Mouse (Mus musculus): ENCODE data around the gene Lrmda. TPM values are rescaled to one million over a fixed set of nuclear protein-coding genes. Genes with fewer than 3 reads are reported as not detected.

Lrmda gene
- total RNA-seq, 2 experiments from 2014 or later: 0.76 to 1.0 TPM

DNA sequence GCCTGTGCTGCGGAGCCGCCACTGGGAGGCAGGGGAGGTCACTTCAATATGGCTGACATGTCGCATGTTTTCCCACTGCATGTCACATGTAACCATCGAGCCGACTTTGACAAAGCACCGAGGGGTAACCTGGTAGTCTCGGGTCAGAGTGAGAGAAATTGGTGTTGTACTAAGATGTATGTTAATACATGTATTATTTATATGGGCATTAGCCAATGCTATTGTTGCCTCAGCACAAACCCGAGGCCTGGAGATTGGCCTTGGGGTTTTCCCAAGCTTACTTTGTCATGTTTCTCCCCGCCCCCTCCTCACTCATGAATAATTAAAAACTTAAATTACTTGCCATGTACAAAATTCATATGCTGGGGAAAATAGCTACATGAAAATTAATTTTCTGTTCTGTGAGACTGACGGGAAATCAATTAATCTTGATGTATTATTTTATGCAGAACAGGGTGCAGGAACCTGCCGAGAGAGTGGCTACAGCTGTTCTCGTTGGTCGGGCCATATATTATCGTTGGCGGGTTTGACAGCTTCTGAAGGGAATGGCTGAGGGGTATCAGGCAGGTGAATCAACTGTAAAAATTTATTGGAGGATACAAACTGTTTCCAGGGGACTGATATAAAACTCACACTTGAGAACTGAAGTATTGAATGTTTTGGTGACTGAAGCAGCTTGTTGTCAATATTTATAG is 265.5 kb downstream of the Lrmda start:
- intact Hi-C loops (cut with DNase I): no loop called here
- DNase-seq: no peak

DNA sequence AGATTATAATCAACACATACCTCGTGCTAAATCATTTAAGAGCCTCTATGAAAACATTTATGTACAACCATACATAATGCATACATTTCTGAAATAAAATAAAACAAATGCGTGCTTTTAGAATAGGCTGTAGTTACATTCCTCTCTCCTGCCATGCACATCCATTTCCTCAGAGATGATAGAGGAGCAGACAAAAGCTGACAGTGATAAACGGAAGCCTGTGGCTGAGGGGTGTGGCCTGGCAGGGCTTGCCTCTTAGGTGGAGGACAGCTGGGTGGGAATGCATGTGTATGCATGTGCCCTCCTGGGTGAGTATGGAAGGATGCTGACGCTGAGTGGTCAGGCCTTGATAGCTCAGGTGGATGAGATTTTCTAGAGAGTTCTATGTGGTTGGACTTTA is 266.3 kb downstream of the Lrmda start:
- intact Hi-C loops (cut with DNase I): no loop called here
- DNase-seq: no peak

DNA sequence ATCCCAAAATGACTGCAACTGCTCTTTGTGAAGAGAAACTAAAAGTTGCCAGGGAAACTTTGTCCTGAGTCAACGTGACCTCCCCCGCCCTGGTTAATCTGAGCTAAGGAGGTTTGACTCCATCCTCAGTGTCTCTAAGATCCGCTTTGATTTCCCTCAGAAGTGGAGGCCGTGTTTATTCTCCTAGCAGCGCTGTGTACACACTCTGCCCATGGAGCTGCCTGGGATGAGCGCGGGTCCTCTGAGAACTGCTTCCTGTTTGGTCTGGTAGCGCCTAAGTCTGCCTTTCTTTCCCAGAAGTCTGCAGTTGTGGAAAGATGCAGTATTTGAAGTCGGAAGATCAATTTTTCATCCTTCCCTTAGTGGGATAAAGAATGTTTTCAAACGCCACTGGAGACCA is 268.7 kb downstream of the Lrmda start:
- no peak for DNase-seq
- intact Hi-C loops (cut with DNase I): no loop called here

DNA sequence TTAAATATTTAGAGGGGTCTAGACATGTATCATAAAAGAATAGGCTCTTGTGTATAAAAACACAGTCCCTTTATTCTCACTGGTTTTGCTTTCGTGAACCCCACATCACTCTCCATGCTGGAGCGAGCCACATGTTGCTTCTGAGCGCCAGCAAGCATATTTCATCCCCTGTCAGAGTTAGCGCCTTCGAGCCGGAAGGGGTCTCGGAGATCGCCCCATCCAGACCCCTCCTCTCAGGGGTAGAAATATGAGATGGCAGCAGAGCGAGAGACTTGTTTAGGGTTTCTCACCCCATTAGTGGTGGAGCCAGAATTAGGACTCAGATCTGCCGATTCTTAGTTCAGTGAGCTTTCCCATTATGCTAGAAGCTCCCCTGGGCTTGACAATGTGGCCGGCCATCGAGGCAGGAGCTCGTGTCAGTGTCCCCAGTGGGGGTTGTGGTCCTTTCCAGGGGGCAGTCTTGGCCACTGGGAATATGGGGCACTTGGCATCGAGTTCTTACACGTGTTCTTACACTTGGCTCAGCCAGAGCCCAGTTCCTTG is 269.9 kb downstream of the Lrmda start:
- no peak for DNase-seq
- intact Hi-C loops (cut with DNase I): no loop called here

DNA sequence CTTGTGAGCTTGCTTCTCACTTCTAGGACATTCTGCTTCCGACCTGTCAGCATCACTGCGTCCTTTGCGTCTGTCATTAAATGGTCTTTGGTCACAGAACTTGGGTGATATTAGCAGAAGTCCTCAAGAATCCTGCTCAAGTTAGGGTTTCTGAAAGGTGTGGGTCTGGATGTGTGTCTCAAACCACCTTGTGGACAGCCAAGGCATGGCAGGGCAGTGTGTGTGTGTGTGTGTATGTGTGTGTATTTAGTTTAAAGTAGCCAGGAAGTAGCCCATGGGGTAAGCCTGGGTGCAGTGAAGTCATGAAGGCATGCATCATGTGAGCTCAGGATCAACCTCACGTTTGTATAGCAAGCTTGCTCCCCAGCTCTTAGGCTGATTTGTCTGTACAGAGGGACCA is 274.9 kb downstream of the Lrmda start:
- intact Hi-C loops (cut with DNase I): no loop called here
- no peak for DNase-seq

DNA sequence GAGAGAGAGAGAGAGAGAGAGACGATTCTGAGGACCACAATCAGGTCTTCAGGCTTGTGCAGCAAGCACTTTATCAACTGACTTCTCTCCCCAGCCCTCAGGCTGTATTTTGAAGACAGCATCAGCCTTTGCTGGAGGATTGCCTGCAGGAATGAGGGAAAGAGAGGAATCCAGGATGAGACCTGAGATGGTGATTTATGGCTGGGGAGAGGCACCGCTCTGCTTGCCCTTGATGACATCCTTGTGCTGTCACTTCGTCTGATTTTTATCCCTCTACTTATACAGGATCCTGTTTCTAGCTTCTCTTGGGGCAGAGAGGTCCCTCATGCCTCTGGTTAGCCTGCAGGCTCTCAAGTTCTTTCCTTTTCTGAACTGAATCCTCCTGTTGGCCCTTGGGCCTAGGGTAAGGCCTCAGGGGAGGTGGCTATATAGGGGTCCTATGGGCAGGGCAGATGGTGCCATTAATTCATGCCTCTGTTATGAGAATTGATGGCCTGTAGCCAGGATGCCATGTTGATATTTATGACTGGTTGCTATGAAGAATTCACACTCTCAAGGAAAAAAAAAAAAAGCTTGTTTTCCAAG is 277.2 kb downstream of the Lrmda start:
- intact Hi-C loops (cut with DNase I): no loop called here
- no peak for DNase-seq

DNA sequence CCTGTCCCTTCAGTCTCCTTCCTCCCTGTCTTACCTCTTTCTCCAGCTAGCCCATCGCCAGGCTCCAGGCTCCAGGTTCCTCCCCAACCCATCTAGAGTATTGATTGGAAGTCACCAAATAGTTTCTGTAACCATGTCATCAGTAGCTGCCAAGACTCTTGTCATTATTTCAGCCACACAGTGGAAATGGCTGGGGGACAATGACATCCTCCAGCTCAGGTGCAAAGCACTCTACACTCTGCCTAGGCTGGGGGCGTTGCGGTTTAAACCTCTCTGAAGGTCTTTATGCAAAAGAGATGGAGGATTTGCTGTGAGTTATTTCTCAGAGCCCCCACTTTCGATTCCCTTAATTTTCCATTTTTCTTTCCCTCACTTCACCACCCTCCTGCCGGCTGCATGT is 287.2 kb downstream of the Lrmda start:
- no peak for DNase-seq
- intact Hi-C loops (cut with DNase I): no loop called here

DNA sequence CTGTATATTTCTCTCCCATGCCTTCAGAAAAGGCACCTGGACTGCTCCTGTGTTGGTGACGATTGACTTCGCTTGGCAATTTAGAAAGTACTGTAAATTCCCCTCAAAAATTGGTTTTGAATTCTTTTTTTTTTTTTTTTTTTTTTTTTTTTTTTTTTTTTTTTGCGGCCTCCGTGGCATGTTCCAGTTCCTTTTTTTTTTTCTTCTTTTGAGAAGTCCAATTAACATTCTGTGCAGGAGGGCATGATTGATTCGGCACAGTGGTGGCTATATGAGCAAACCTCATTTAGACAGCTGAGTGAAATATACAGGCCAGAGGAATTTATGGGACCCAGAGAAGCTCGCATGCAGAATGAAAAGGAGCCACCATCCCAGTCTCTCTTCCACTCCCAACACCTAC is 288.5 kb downstream of the Lrmda start:
- intact Hi-C loops (cut with DNase I): no loop called here
- no peak for DNase-seq

DNA sequence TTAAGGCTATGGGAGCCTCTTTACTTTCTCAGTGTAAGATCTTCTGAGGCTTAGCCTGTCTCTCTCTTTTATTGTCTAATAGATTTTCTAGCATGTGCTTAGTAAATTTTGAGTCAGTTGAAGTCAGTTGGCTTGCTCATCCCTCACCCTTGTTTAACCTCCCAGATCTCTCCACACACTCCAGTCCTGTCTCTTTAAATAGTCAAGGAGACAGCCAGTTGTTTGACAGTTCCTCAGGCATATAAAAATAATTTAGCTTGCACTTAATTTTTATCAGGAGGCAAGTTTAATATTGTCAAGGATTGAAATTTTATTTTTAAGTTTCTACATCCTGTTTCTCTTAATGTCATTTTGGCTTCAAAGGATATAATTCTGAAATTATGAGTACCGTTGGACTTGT is 303.5 kb downstream of the Lrmda start:
- intact Hi-C loops (cut with DNase I): no loop called here
- DNase-seq: no peak

DNA sequence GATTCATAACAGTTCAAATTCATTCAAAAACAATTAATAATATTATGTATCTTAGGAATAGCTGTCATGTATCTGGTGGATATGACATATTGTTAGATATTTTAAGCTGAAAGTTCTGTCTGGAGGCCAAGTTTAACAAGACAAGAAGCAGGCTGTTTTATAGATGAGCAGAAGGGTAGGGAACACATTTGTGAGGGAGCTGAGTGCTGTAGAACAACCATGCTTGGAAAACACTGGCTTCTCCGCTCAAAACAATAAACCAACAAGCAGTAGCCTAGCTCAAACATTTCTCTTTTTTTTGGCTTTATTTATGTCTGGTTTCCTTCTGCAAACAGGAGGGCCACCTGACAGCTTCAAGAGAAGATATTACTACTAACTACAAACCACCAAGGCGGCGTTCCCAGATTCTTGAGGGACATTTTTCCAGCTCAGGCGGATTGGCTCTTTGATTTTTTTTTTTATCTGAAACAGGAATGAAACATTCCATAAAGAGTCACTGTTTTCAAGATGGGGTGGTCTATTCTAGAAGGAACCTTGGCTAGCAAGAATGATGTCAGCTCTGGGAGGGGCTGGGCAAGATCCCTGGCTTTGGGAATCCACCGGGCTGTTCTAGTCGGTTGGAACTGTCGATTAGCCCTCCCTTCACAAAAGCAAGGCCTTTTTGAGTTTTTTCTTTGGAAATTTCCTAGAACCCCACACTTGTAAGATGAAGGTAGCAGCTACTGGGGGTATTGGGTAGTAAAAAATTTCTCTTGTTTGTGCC is 304.2 kb downstream of the Lrmda start:
- DNase-seq: peak; percentile 9 to 36

DNA sequence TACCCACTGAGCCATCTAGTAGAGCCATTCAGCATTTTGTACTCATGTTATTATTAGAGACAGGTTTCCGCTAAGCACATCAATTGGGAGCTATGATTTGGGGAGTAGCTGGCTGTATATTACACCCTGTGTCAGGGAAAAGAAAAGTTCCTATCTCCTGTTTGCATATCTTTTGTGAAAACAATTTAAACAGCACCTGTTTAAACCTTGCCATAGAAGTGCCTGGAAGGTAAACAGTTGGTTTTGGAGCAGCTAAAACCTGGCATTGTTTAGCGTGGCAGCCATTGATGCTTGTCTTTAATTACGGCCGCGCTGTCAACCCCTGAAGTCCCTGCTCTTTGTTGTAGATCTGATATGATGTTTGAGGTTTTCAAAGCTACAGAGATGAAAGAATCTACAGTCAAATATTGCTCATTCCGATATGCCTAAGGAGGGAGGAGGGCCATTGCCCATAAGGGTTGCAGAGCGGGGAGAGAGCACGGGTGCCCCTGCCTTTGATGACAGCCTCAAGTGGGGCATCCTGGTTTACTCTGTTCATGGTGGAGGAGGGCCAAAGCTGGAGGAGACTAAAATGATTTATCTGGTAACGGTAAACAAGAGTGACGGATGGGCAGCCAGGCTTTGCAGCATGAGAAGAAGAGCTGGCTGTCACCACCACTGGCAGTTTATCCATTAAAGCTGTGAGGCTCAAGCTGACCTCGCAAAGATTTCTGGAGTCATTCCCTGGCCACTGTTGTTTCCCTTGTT is 306.9 kb downstream of the Lrmda start:
- no peak for DNase-seq
- intact Hi-C loops (cut with DNase I): no loop called here

More for the DNA sequence above, 304.2 kb downstream of the Lrmda start:
- intact Hi-C loops (cut with DNase I): no loop called here

DNA sequence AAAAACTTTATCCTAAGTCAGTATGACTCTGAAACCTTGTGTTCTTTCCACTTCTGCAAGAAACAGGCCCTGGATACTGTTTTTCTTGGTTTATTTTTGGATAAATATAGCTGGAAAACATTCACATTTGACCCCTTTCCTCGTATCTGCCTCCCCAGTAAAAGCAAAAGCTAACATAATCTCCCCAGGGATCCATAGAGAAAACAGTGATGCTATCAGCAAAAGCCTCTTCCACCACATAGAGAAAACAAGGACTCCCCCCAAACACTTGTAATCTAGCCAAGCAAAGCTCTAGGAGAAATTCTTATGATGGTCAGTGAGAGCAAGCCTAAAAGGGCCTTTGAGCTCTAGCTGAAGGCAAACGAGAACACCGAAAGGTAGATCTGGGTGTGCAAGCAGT is 309.7 kb downstream of the Lrmda start:
- intact Hi-C loops (cut with DNase I): no loop called here
- DNase-seq: no peak

DNA sequence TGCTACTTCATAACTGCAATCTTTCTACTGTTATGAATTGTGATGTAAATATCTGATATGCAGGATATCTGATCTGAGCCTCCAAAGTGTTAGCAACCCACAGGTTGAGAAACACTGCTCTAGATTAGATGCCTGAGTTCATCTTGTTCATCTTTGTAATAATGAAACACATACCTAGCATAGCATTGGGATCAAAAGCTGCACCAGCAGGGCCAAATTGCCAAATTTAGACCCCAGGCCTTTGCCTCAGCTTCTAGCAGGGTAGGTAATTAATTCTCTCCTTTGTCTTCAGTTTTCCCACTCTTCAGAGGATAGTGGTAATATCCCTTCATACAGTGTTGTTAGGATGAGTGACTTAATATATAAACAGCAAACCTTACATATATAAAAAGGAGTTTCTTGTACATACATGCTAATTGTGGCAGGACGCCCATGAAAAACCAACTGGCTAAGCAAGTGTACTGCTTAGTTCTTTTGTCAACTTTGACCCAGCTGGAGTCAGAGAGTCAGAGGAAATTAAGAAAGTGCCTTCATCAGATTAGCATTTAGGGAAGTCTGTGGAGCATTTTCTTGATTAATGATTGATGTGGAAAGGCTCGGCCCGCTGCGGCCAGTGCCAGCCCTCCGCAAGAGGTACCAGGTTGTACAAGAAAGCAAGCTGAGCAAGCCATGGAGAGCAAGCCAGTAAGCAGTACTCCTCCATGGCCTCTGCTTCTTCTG is 315.7 kb downstream of the Lrmda start:
- intact Hi-C loops (cut with DNase I): no loop called here
- DNase-seq: no peak

DNA sequence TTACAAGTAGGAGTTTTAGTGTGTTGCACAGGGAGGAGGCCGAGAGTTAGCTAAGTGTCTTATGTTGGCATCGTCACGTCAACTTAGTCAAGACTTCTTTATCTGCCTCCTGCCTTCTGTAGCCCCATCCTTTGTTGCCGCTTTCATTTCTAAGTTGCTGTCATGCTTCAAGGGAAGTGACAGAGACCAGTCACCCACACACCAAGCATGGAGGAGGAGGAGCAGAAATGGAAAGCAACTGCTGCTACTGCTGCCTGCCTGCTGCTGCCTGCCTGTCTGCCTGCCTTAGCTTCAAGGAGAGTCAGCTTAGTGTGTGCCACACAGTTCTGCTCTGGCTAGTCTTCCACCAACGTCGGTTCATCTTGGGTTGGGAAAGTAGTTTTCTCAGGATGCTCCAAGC is 319.7 kb downstream of the Lrmda start:
- no peak for DNase-seq

DNA sequence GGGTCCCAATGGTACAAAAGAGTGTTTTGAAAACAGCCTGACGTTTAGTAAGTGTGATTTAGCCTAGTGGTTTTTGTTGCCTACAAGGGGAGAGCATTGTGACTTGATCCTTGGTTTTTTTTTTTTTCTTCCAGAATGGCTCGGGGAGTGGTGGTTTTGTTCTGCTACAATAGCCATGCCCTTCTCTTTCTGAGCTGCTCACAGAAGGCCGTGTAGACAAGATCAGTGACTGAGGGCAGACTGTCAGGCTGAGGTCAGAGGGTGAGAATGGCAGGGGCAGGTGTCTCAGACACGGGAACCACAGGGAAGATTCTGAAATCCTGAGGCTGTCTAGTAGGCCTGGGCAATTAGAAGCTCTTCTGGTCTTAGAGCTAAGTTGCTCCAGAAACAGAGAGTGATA is 323.8 kb downstream of the Lrmda start:
- no peak for DNase-seq
- intact Hi-C loops (cut with DNase I): no loop called here

More for the DNA sequence above, 319.7 kb downstream of the Lrmda start:
- intact Hi-C loops (cut with DNase I): no loop called here

DNA sequence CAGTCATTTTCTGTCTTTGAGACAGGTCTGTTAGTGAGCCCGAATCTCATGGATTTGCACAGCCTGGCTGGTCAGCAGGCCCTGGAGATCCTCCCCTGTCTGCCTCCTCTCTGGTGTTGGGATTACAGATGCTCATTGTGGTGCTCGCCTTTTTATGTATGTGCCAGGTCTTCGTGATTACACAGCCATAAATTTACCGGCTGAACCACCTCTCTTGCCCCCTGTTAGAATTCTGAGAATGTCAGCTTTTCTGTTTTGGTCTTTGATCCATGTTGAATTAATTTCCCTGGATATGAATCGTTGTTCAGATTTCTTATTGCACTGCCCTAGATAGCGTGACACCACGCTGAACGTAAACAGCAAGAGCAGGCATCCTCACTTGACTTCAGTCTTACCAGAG is 325.7 kb downstream of the Lrmda start:
- intact Hi-C loops (cut with DNase I): no loop called here
- no peak for DNase-seq

DNA sequence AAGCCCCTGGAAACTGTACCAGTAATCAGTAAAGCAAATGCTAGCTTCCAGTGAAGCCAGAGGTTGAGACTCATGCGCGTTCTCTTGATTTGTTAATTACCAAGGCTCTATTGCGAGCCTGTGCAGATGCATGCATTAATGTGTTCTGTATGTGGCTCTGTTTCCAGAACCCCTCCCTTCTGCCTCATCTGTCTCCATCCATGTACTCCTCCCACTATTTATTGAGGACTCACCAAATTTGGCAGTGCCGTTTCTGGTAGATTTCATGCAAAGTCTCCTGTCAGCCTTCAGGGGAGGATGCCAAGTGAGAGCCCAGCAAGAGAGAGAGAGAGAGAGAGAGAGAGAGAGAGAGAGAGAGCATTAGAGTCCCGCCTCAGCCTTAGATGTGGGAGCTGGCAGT is 334.1 kb downstream of the Lrmda start:
- DNase-seq: no peak
- intact Hi-C loops (cut with DNase I): no loop called here

DNA sequence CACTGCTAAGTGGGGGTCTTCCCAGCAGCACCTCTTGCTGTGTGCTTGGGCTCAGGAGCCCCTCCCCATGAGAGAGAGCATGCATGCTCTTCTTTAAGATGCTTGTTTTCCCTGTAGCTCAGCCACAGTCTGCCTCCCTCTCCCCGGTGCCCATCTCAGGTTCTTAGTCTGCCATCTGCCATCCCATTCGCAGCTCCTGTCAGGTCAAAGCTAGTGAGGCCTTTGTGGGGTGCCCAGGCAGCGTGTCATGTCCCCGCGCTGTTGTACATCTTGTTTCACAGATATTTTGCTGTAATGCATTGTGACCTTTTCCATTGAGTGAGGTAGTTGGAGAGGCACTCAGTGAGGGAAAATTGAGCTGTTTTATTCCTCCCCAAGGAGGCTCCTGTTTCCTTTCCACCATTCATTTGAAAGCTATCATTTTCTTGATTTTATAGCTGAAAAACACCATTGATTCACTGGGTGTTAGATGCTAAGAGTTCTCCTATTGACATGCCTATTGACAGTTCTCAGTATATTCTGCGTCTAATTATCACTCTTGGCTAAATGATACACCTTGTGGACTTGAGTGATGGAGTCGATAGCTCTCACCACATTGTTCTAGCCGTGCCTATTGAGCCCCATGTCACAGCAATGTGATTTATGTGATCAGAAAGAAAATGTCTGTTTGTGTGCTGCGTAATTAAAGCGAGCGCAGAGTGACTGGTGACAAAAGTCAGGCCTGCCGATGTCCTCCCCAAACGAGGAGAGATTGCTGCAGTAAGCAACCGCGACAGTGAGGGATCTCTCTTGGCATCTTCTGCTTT is 335.5 kb downstream of the Lrmda start:
- intact Hi-C loops (cut with DNase I): no loop called here
- DNase-seq: no peak

DNA sequence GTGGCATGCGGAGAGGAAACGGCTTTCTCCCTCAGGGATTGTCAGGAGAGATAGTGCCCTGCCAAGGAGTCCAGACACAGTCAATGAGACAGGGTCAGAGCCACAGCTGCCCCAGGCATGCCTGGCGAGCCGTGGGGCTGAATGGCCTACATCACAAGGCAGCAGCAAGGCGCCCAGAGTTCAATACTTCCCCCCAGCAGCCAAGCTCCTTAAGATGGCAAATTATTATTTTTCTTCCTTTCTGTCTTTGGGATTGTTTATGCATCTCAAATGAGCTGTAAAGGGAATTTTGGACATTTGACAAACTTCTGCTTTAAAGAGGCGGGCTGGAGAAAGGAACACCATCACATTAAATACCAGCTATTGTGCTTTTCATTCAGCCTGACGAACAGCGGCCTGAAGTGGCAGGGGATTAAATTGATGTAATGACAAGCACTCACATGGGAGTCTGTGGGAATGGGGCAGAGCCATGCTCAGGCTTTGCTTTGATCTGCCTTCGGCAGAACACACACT is 338.5 kb downstream of the Lrmda start:
- intact Hi-C loops (cut with DNase I): no loop called here
- no peak for DNase-seq

All from heart, postnatal 14 days (tissue).